Mouse (Mus musculus) left cerebral cortex, adult 2 months (tissue): Measurements from ENCODE around the gene Ankrd13a. TPM values are rescaled to one million over a fixed set of nuclear protein-coding genes. Genes with fewer than 3 reads are reported as not detected.
A peak's percentile ranks its signal among the peaks of the same experiment; 100 is the strongest.

Source experiments
- DNase-seq, 2 experiments: peaks; one replicate each; pipeline ENCODE4 v3.0.0; 2021 to 2022; ENCODE audit warnings: low spot score in 2 of 2, mixed read lengths in 1 of 2; ENCODE audit errors: extremely low spot score in 1 of 2
- H3K27ac ChIP-seq: fragments of 200-600 bp; 2 replicates; pipeline ENCODE4 v1.8.1; 2022
- H3K4me3 ChIP-seq: fragments of 200-600 bp; 2 replicates; pipeline ENCODE4 v1.8.1; 2022
- CTCF ChIP-seq: fragments of 200-600 bp; IDR thresholded peaks from 2 replicates; pipeline ENCODE4 v1.8.1; 2022; ENCODE audit warnings: antibody characterized with exemption, mild to moderate bottlenecking, moderate library complexity
- intact Hi-C: fragments of 180-260 bp; cut with DNase I; formaldehyde crosslinking; loops from one replicate; pipeline ENCODE4 v1.15.1; 2025
- total RNA-seq, 2 experiments: library from RNA; stranded (reverse); gene quantifications; 2 replicates each; pipeline ENCODE4 v1.2.3; 2021

Ankrd13a gene
- total RNA-seq, 2 experiments from 2014 or later: 31.0 to 38.8 TPM

GRCm38 (mm10) chr5:114771796-114772195, 2.7 kb upstream of the Ankrd13a start:
- intact Hi-C loops: no loop called here
- H3K4me3 ChIP-seq: peak overlapping the region; percentile 39; the same call in 1 of the 2 replicates
- H3K27ac ChIP-seq: peak overlapping the region; percentile 3; the same call in 1 of the 2 replicates

GRCm38 (mm10) chr5:114772456-114773203, 1.8 kb upstream of the Ankrd13a start:
- H3K4me3 ChIP-seq: peak overlapping the region; percentile 96
- intact Hi-C loops: loop anchor here (1.0 kb wide), 1 partner anchor 65 kb away; the partner anchor contains the start of gene Tchp
- DNase-seq: peak; percentile 41 to 57
- TF ChIP-seq CTCF: no peak
- H3K27ac ChIP-seq: peak overlapping the region; percentile 92

More at GRCm38 (mm10) chr5:114771796-114772195, 2.7 kb upstream of the Ankrd13a start:
- DNase-seq: no peak
- TF ChIP-seq CTCF: no peak

- intact Hi-C loops: loop anchor here (1.0 kb wide), 1 partner anchor 66 kb away; the partner anchor contains the start of gene Tchp
- peak; percentile 96 for DNase-seq
- Histone ChIP-seq H3K27ac (peak overlapping the region; percentile 100), H3K4me3 (peak overlapping the region; percentile 96)
- no peak for TF ChIP-seq CTCF
These were observed 1.2 kb upstream of the Ankrd13a start for GRCm38 (mm10) chr5:114773211-114773710.

- H3K4me3 ChIP-seq: peak overlapping the region; percentile 96
- peak overlapping the region; percentile 100 for H3K27ac ChIP-seq
- no peak for TF ChIP-seq CTCF
- DNase-seq: peak in 1 of 2 experiments; percentile 21
- intact Hi-C loops: loop anchor here (1.0 to 2.0 kb wide), 2 partner anchors 31 to 66 kb away; partner anchors contain the start of gene Tchp
These were observed 697 bp upstream of the Ankrd13a start for GRCm38 (mm10) chr5:114773780-114774179.

GRCm38 (mm10) chr5:114775056-114775979, 841 bp downstream of the Ankrd13a start, which contains the start of gene Git2:
Gene Git2 (minus strand): TSS chr5:114775517.
- intact Hi-C loops: loop anchor here (2.0 kb wide), 1 partner anchor 29 kb away; no protein-coding TSS in a partner anchor
- Histone ChIP-seq H3K4me3 (peak within 1 kb of the TSS; percentile 96), H3K27ac (peak within 1 kb of the TSS; percentile 100)
- TF ChIP-seq CTCF: peak; percentile 12
- DNase-seq: peak in 1 of 2 experiments; percentile 20

GRCm38 (mm10) chr5:114776174-114776573, 1.7 kb downstream of the Ankrd13a start:
- TF ChIP-seq CTCF: no peak
- intact Hi-C loops: no loop called here
- Histone ChIP-seq H3K4me3 (peak overlapping the region; percentile 96), H3K27ac (no peak overlapping the region)
- DNase-seq: no peak

GRCm38 (mm10) chr5:114779956-114780489, 5.5 kb downstream of the Ankrd13a start:
- Histone ChIP-seq H3K4me3 (no peak overlapping the region), H3K27ac (no peak overlapping the region)
- intact Hi-C loops: no loop called here
- TF ChIP-seq CTCF: no peak
- DNase-seq: no peak

- H3K27ac ChIP-seq: no peak overlapping the region
- no peak overlapping the region for H3K4me3 ChIP-seq
These were observed 6.4 kb downstream of the Ankrd13a start for GRCm38 (mm10) chr5:114780912-114781311.

GRCm38 (mm10) chr5:114782991-114783390, 8.5 kb downstream of the Ankrd13a start:
- Histone ChIP-seq H3K27ac (no peak overlapping the region), H3K4me3 (no peak overlapping the region)
- DNase-seq: no peak
- intact Hi-C loops: no loop called here
- no peak for TF ChIP-seq CTCF

More at GRCm38 (mm10) chr5:114780912-114781311, 6.4 kb downstream of the Ankrd13a start:
- no peak for DNase-seq
- TF ChIP-seq CTCF: no peak
- intact Hi-C loops: no loop called here

- H3K27ac ChIP-seq: no peak overlapping the region
- no peak overlapping the region for H3K4me3 ChIP-seq
- DNase-seq: no peak
- intact Hi-C loops: no loop called here
- TF ChIP-seq CTCF: no peak
These were observed 9.1 kb downstream of the Ankrd13a start for GRCm38 (mm10) chr5:114783405-114784163.
